Mouse (Mus musculus): Measurements from ENCODE around the gene Gm49395. TPM values are rescaled to one million over a fixed set of nuclear protein-coding genes. Genes with fewer than 3 reads are reported as not detected.

Gene Gm49395
- polyA plus RNA-seq, 1 experiment from 2014 or later = 2.7 TPM

DNA sequence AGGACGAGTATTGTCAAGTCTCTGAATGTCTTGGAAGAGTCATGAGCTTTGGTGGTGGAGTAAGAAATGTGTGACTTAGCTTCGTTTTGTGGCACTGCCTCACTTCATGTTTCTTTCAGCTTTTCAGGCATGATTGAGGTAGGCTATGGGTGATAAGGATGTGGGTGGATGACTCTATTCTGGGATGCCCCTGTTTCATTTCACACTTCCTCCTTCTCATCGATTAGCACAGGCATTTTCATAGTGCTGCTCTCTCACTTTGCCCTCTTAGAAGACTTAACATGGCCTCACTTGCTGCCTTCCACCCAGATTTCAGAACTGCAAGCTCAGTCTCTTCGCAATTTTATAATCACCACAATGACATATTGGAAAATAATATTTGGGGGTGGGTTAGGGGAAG, 102.1 kb downstream of the Gm49395 start:
- Histone ChIP-seq H3K27ac (replicated peaks) (no peak overlapping the region), H3K36me3 (replicated peaks) (no peaks in the 10 kb centered on the region), H3K9me3 (no peaks in the 10 kb centered on the region), H3K27me3 (replicated peaks; ENCODE audit: low read depth, poor library complexity, severe bottlenecking) (no peaks in the 10 kb centered on the region), H3K4me1 (peaks cover 6% of the 10 kb centered on the region; the same call in 1 of the 2 replicates), H3K4me3 (no peak overlapping the region)
- 90% methylated on average over 4 of the region's 4 CpGs for WGBS
- DNase-seq (ENCODE audit: low spot score) = no peak

DNA sequence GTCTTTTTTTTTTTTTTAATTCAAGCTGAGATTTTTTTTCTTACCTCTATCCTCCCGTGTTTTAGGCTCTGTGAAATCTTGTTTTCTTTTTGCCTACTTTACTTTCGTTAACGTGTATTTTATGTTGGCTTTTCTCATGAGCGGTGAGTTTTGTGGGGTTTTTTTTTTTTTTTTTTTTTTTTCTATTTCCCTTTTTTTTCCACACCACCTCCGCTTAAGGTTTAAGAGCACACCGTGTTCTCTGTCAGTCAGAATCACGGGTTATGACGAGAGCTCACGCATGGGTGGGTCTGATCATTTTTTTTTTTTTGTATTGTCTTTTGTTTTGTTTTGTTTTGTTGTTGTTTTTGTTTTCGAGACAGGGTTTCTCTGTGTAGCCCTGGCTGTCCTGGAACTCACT, 103.6 kb downstream of the Gm49395 start:
- 94% methylated on average over 10 of the region's 10 CpGs for WGBS

DNA sequence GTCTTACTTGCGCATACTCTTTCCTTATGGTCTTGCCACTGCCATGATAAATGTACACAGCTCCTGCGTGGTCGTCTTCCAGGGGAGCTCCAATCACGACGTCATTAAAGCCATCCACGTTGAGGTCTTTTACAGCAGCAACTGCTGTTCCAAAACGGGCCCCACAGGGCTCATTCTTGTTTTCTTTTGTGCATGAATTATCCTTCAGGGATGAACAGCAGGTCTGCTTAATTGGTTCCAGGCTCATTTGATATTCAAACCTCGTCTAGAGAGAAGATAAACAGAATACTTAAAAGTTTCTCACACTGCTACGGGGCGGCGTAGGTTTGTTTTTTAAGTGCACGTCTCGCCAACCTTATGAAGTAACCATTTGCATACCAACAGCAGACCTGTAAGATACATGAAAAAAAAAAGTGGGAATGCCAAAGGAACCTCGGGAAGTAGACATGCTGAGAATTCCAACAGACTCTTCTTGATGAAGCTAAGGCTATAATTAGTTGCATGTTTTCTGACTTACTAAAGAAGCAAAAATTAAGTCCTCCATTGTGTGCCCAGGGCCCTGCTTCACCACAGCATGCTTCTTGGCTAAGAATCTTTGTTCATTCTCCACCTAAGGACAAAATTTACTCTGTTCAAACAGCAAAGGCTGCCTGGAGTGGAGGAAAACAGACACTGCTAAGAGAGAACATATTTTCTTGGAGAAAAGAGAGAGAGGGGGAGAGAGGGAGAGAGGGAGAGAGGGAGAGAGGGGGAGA, 109.3 kb downstream of the Gm49395 start:
- whole genome bisulfite sequencing = 33% methylated on average over 14 of the region's 14 CpGs
- no peak for DNase-seq (ENCODE audit: low spot score)
- H3K4me1 ChIP-seq = peaks cover 10% of the 10 kb centered on the region
- H3K4me3 ChIP-seq = no peak overlapping the region
- H3K27me3 ChIP-seq (replicated peaks; ENCODE audit: low read depth, poor library complexity, severe bottlenecking) = no peaks in the 10 kb centered on the region
- no peaks in the 10 kb centered on the region for H3K36me3 ChIP-seq (replicated peaks)
- no peaks in the 10 kb centered on the region for H3K9me3 ChIP-seq
- H3K27ac ChIP-seq (replicated peaks) = peak overlapping the region; percentile 48

More for the DNA sequence above, 103.6 kb downstream of the Gm49395 start:
- H3K36me3 ChIP-seq (replicated peaks) = no peaks in the 10 kb centered on the region
- DNase-seq (ENCODE audit: low spot score) = no peak
- no peak overlapping the region for H3K27ac ChIP-seq (replicated peaks)
- no peak overlapping the region for H3K4me3 ChIP-seq
- H3K9me3 ChIP-seq = no peaks in the 10 kb centered on the region
- H3K4me1 ChIP-seq = no peaks in the 10 kb centered on the region
- no peaks in the 10 kb centered on the region for H3K27me3 ChIP-seq (replicated peaks; ENCODE audit: low read depth, poor library complexity, severe bottlenecking)

DNA sequence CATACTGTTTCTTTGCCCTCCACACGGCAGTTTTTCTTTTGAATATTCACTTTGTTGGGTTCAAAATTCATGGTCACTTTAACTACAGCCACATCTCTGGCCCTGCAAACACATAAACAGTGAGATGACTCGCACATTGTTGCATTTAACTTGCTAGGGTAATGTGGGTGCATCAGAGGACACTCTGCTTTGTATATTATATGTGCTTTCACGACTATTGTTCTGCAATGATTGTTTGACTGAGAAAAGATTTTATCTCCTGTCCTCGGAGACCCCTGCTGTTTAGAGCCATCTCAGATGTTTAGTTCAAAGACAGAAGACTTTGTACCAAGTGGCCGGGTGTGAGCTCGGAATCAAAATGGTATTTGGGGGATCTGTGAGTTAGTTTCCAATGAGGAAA, 114.1 kb downstream of the Gm49395 start:
- Histone ChIP-seq H3K36me3 (replicated peaks) (no peaks in the 10 kb centered on the region), H3K4me3 (no peak overlapping the region), H3K27ac (replicated peaks) (no peak overlapping the region), H3K9me3 (no peaks in the 10 kb centered on the region), H3K4me1 (peaks cover 8% of the 10 kb centered on the region), H3K27me3 (replicated peaks; ENCODE audit: low read depth, poor library complexity, severe bottlenecking) (no peaks in the 10 kb centered on the region)
- DNase-seq (ENCODE audit: low spot score) = no peak
- WGBS = 75% methylated on average over 6 of the region's 6 CpGs

DNA sequence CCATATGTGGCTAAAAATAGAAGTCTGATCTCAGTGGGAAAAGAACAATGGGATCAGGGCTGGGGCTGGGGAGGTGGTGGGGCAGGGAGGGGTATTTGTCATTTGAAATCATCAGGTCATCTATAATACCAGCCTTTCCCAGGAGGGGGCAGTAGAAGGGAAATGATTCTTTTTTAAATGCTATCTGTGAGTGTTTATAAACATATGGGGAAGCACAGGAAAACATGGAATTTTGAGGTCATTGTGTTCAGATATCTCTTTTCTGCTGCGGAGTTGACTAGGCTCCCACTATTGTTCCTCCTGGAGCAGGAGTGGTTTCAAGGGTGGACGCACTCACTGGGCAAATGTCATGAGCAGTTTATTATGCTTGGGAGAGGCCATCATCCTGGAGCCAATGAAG, 114.6 kb downstream of the Gm49395 start:
- H3K4me1 ChIP-seq = peaks cover 3% of the 10 kb centered on the region
- H3K9me3 ChIP-seq = no peaks in the 10 kb centered on the region
- no peak for DNase-seq (ENCODE audit: low spot score)
- no peaks in the 10 kb centered on the region for H3K36me3 ChIP-seq (replicated peaks)
- no peaks in the 10 kb centered on the region for H3K27me3 ChIP-seq (replicated peaks; ENCODE audit: low read depth, poor library complexity, severe bottlenecking)
- no peak overlapping the region for H3K4me3 ChIP-seq
- H3K27ac ChIP-seq (replicated peaks) = no peak overlapping the region
- 78% methylated on average over 2 of the region's 2 CpGs for WGBS

Other genes starting within 250 kb of the Gm49395 start
- gene Itga2, start 169.8 kb downstream of the Gm49395 start, polyA plus RNA-seq (2016; fragmentation: Nextera tagmentation; extraction: Ambion mirVana) = 0.88 and 1.2 TPM in 2 replicates
- gene Pelo, start 11.7 kb downstream of the Gm49395 start, polyA plus RNA-seq (2016; fragmentation: Nextera tagmentation; extraction: Ambion mirVana) = 5.6 and 6.0 TPM in 2 replicates
- 2.3 and 2.9 TPM in 2 replicates for gene Itga1, start within 50 bp of the Gm49395 start, polyA plus RNA-seq (2016; fragmentation: Nextera tagmentation; extraction: Ambion mirVana)